Mouse (Mus musculus) thymus, adult 2 months (tissue): ENCODE measurements around the gene Gm20388.

ENCODE experiments used
- CTCF ChIP-seq: fragments of 200-500 bp; IDR thresholded peaks from 2 replicates; pipeline ENCODE4 v1.5.1; 2012; ENCODE audit warnings: mild to moderate bottlenecking, control low read depth, low read length, moderate library complexity, borderline replicate concordance; ENCODE audit not compliant: control insufficient read depth, poor library complexity, insufficient read depth; ENCODE audit errors: extremely low read depth
- POLR2A ChIP-seq: fragments of 200-500 bp; IDR thresholded peaks from 2 replicates; pipeline ENCODE4 v1.6.1; 2012; ENCODE audit warnings: mild to moderate bottlenecking, low read length, control low read depth, moderate library complexity; ENCODE audit not compliant: control insufficient read depth, poor library complexity, insufficient read depth; ENCODE audit errors: extremely low read depth

- TF ChIP-seq POLR2A, result no peak
- no peak for TF ChIP-seq CTCF
Observed at GRCm38 (mm10) chr8:120227891-120228591, 317.4 kb downstream of the Gm20388 start, which contains the start of gene Gse1.
